Mouse (Mus musculus): ENCODE results near the gene Aurka. TPM values are rescaled to one million over a fixed set of nuclear protein-coding genes. Genes with fewer than 3 reads are reported as not detected.
A peak's percentile ranks its signal among the peaks of the same experiment; 100 is the strongest.

Aurka gene
- polyA plus RNA-seq, 1 experiment, result 153 TPM

DNA sequence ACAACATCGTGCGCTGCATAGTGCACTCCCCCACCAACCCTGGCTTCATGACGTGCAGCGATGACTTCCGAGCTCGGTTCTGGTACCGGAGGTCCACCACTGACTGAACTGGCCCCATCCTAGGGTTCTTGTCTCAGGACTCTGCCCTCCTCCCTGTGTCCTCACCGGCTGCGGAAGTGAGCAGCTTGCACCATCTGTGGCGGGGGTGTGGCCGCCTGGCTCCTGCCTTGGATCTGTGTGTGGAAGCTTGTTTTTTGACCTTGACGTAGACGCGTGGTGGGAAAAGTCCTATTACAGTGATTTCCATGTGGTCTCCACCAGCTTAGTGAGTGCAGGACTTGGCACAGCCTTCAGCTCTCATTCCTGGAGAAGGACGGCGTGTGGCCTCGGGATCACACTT is 10.2 kb upstream of the Aurka start:
- Histone ChIP-seq H3K4me3 (ENCODE audit: low read depth, low read length) (no peak overlapping the region), H3K9me3 (replicated peaks; ENCODE audit: control insufficient read depth, insufficient read depth, low read length, poor library complexity, severe bottlenecking) (no peaks in the 10 kb centered on the region), H3K4me1 (ENCODE audit: control insufficient read depth, insufficient read depth, low read length) (peaks cover 4% of the 10 kb centered on the region), H3K27ac (ENCODE audit: insufficient read depth, low read length) (no peak overlapping the region), H3K27me3 (ENCODE audit: control insufficient read depth, insufficient read depth, low read length, poor library complexity, severe bottlenecking) (no peaks in the 10 kb centered on the region), H3K36me3 (ENCODE audit: control insufficient read depth, insufficient read depth, low read length, poor library complexity, severe bottlenecking) (peaks cover 51% of the 10 kb centered on the region), H3K9ac (ENCODE audit: low read depth, poor library complexity, severe bottlenecking) (no peak overlapping the region)
- TF ChIP-seq POLR2A (IDR thresholded peaks at IDR 0.05; ENCODE audit: insufficient read depth, low read length), result no peak
- 0 out of 2 replicates have a peak, but pooled peaks have one; percentile 33 for TF ChIP-seq EP300 (IDR thresholded peaks at IDR 0.05; ENCODE audit: insufficient read depth, low read depth, low read length)

DNA sequence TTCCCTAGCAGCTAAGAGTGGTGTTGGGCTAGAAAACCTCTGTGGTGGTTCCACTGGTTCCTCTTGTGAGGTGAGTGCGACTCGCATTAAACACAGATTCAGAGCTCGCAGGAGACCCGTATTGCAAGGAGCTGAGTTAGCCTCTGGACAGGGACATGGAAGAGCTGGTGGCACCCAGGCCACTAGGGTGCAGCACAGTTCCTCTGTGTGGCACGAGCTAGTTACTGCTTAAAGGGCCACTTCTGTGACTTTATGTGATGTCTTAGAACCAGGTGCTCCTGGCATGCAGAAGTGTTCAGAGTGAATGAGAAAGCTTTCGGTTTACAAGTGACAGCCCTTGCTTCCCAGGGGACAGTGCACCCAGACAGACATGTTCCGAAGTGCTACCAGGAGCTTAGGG is 8.0 kb upstream of the Aurka start:
- H3K36me3 ChIP-seq (ENCODE audit: control insufficient read depth, insufficient read depth, low read length, poor library complexity, severe bottlenecking), result peaks cover 71% of the 10 kb centered on the region
- H3K27ac ChIP-seq (ENCODE audit: insufficient read depth, low read length), result no peak overlapping the region

DNA sequence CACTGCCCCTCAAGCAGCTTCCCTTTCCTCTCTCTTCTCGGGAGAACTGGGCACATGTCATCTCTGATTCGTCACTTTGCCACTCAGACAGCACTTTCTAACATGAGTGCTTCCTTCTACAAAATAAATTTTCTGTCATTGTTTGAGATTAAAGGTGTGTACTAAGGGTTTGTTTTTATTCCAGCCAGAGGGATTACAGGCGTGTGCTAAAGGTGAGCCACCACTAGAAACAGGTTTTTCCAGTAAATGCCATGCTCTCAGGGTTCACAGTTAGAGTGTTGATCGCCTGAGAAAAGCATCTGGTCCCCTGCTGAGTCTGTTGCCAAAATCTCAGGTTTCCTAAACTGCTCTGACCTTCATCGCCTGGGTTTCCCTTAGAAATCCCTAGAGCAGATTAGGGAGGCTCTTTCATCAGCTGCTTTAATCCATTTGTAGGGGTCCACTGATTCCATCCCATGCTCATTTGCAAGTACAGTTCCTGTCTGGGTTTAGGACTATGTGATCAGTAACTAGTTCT is 6.7 kb upstream of the Aurka start:
- H3K4me1 ChIP-seq (ENCODE audit: control insufficient read depth, insufficient read depth, low read length), result peaks cover 4% of the 10 kb centered on the region
- no peaks in the 10 kb centered on the region for H3K9me3 ChIP-seq (replicated peaks; ENCODE audit: control insufficient read depth, insufficient read depth, low read length, poor library complexity, severe bottlenecking)
- TF ChIP-seq POLR2A (IDR thresholded peaks at IDR 0.05; ENCODE audit: insufficient read depth, low read length) (no peak), CTCF (IDR thresholded peaks at IDR 0.05; ENCODE audit: low read depth, low read length) (no peak), EP300 (IDR thresholded peaks at IDR 0.05; ENCODE audit: insufficient read depth, low read depth, low read length) (no peak)
- no peak overlapping the region for H3K9ac ChIP-seq (ENCODE audit: low read depth, poor library complexity, severe bottlenecking)
- H3K27ac ChIP-seq (ENCODE audit: insufficient read depth, low read length), result no peak overlapping the region
- no peak overlapping the region for H3K4me3 ChIP-seq (ENCODE audit: low read depth, low read length)
- H3K36me3 ChIP-seq (ENCODE audit: control insufficient read depth, insufficient read depth, low read length, poor library complexity, severe bottlenecking), result peaks cover 78% of the 10 kb centered on the region
- no peaks in the 10 kb centered on the region for H3K27me3 ChIP-seq (ENCODE audit: control insufficient read depth, insufficient read depth, low read length, poor library complexity, severe bottlenecking)

More for the DNA sequence above, 8.0 kb upstream of the Aurka start:
- TF ChIP-seq POLR2A (IDR thresholded peaks at IDR 0.05; ENCODE audit: insufficient read depth, low read length) (no peak), CTCF (IDR thresholded peaks at IDR 0.05; ENCODE audit: low read depth, low read length) (peak; percentile 70), EP300 (IDR thresholded peaks at IDR 0.05; ENCODE audit: insufficient read depth, low read depth, low read length) (no peak)
- H3K9me3 ChIP-seq (replicated peaks; ENCODE audit: control insufficient read depth, insufficient read depth, low read length, poor library complexity, severe bottlenecking), result no peaks in the 10 kb centered on the region
- no peak overlapping the region for H3K4me3 ChIP-seq (ENCODE audit: low read depth, low read length)
- peaks cover 4% of the 10 kb centered on the region for H3K4me1 ChIP-seq (ENCODE audit: control insufficient read depth, insufficient read depth, low read length)
- no peak overlapping the region for H3K9ac ChIP-seq (ENCODE audit: low read depth, poor library complexity, severe bottlenecking)
- no peaks in the 10 kb centered on the region for H3K27me3 ChIP-seq (ENCODE audit: control insufficient read depth, insufficient read depth, low read length, poor library complexity, severe bottlenecking)

DNA sequence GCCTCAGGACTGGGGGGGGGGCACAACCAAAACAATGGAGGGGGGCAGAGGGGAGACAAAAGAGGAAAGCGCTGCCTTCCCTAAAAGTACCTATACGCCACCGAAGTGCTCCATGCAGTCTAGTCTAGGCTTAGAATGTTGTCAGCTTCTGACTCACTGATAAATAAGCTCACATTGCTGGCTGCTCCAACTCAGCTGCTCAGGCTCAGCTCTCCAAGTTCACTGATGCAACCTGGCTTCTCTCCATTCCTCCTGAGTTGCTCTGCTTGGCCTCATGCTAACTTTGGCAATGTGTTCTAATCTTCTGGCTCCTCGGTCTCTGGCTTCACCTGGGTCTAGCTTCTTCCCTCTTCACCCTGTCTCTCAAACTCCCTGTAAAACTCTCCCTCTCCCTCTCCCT is 6.2 kb upstream of the Aurka start:
- Histone ChIP-seq H3K36me3 (ENCODE audit: control insufficient read depth, insufficient read depth, low read length, poor library complexity, severe bottlenecking) (peaks cover 78% of the 10 kb centered on the region), H3K27me3 (ENCODE audit: control insufficient read depth, insufficient read depth, low read length, poor library complexity, severe bottlenecking) (no peaks in the 10 kb centered on the region), H3K4me1 (ENCODE audit: control insufficient read depth, insufficient read depth, low read length) (peaks cover 4% of the 10 kb centered on the region), H3K27ac (ENCODE audit: insufficient read depth, low read length) (no peak overlapping the region), H3K9ac (ENCODE audit: low read depth, poor library complexity, severe bottlenecking) (no peak overlapping the region), H3K9me3 (replicated peaks; ENCODE audit: control insufficient read depth, insufficient read depth, low read length, poor library complexity, severe bottlenecking) (no peaks in the 10 kb centered on the region), H3K4me3 (ENCODE audit: low read depth, low read length) (no peak overlapping the region)
- TF ChIP-seq EP300 (IDR thresholded peaks at IDR 0.05; ENCODE audit: insufficient read depth, low read depth, low read length) (no peak), POLR2A (IDR thresholded peaks at IDR 0.05; ENCODE audit: insufficient read depth, low read length) (no peak), CTCF (IDR thresholded peaks at IDR 0.05; ENCODE audit: low read depth, low read length) (no peak)

DNA sequence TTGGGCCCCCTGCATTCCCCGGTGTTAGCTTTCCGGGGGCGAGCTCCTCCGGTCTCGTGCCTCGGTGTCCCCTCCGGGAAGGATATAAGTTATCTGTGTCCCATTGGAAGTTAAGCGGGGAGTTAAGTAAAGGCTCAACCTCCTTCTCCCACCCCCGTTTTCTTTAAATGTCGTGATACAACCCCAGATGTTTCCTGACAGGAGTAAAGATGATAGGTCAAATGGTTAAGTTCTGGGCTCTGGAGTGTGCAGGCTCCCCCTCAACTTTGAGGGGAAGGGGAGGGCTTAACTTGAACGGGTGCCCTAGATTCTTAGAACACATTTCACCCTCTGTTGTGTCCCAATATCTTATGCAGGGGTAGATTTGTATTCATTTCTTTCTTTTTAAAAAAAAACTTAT is 923 bp upstream of the Aurka start:
- H3K4me1 ChIP-seq (ENCODE audit: control insufficient read depth, insufficient read depth, low read length), result no peaks in the 10 kb centered on the region
- H3K9me3 ChIP-seq (replicated peaks; ENCODE audit: control insufficient read depth, insufficient read depth, low read length, poor library complexity, severe bottlenecking), result no peaks in the 10 kb centered on the region
- H3K4me3 ChIP-seq (ENCODE audit: low read depth, low read length), result peak overlapping the region; percentile 75
- no peaks in the 10 kb centered on the region for H3K27me3 ChIP-seq (ENCODE audit: control insufficient read depth, insufficient read depth, low read length, poor library complexity, severe bottlenecking)
- H3K9ac ChIP-seq (ENCODE audit: low read depth, poor library complexity, severe bottlenecking), result peak overlapping the region; percentile 87
- no peak for TF ChIP-seq POLR2A (IDR thresholded peaks at IDR 0.05; ENCODE audit: insufficient read depth, low read length)
- no peak for TF ChIP-seq EP300 (IDR thresholded peaks at IDR 0.05; ENCODE audit: insufficient read depth, low read depth, low read length)
- no peak for TF ChIP-seq CTCF (IDR thresholded peaks at IDR 0.05; ENCODE audit: low read depth, low read length)
- H3K36me3 ChIP-seq (ENCODE audit: control insufficient read depth, insufficient read depth, low read length, poor library complexity, severe bottlenecking), result peaks cover 56% of the 10 kb centered on the region
- H3K27ac ChIP-seq (ENCODE audit: insufficient read depth, low read length), result no peak overlapping the region

DNA sequence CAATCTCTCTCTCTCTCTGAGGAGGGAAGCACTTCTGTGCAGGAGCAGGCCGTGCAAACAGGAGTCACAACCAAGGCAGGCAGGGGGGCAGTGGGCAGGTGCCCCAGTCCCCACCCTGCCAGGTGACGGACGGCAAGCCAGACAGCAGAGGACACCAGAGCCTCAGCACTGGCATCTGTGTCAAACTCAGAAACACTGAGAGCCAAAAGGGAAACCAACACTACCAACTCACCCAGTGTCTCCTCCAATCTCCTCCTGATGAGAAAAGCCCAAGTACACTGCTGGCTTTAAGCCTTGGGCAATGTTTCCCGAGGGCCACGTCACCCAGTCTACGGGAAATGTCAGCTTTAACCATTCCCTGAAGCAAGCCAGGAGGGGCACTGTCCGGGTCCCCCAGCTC is 7.2 kb downstream of the Aurka start:
- Histone ChIP-seq H3K4me1 (ENCODE audit: control insufficient read depth, insufficient read depth, low read length) (no peaks in the 10 kb centered on the region), H3K9me3 (replicated peaks; ENCODE audit: control insufficient read depth, insufficient read depth, low read length, poor library complexity, severe bottlenecking) (no peaks in the 10 kb centered on the region), H3K9ac (ENCODE audit: low read depth, poor library complexity, severe bottlenecking) (no peak overlapping the region), H3K36me3 (ENCODE audit: control insufficient read depth, insufficient read depth, low read length, poor library complexity, severe bottlenecking) (peaks cover 86% of the 10 kb centered on the region), H3K27me3 (ENCODE audit: control insufficient read depth, insufficient read depth, low read length, poor library complexity, severe bottlenecking) (no peaks in the 10 kb centered on the region), H3K4me3 (ENCODE audit: low read depth, low read length) (no peak overlapping the region), H3K27ac (ENCODE audit: insufficient read depth, low read length) (no peak overlapping the region)
- TF ChIP-seq EP300 (IDR thresholded peaks at IDR 0.05; ENCODE audit: insufficient read depth, low read depth, low read length), result no peak
- TF ChIP-seq POLR2A (IDR thresholded peaks at IDR 0.05; ENCODE audit: insufficient read depth, low read length), result no peak
